Mouse (Mus musculus) G1E (cell line): ENCODE measurements around the gene Esrra.
A peak's percentile ranks its signal among the peaks of the same experiment; 100 is the strongest.

Experiments used
- CTCF ChIP-seq: IDR thresholded peaks from 2 replicates; pipeline ENCODE4 v1.5.1; 2012; ENCODE audit warnings: low read depth, low read length, inconsistent platforms, mixed read lengths
- POLR2AphosphoS5 ChIP-seq: IDR thresholded peaks from 2 replicates; pipeline ENCODE4 v1.6.1; 2012; ENCODE audit warnings: low read depth, low read length, inconsistent platforms; ENCODE audit not compliant: insufficient replicate concordance
- TAL1 ChIP-seq: conservative IDR thresholded peaks from 2 replicates; pipeline ENCODE4 v1.6.1; 2012; ENCODE audit warnings: low read depth, low read length, inconsistent platforms, mixed read lengths

DNA sequence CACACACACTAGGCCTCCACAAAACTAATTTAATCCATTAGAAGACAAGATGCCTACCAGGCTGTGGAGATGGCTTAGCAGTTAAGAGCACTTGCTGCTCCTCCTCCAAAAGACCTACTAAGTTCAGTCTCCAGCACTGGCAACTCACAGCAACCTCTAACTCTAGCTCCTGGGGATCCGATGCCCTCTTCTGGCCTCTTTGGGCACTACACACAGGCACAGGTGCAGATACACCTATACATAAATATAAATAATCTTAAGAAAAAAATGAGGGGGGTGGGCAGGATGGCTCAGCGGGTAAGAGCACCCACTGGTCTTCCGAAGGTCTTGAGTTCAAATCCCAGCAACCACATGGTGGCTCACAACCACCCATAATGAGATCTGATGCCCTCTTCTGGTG is 14.7 kb upstream of the Esrra start:
- TF ChIP-seq CTCF: 0 out of 2 replicates have a peak, but pooled peaks have one; percentile 22
- no peak for TF ChIP-seq POLR2AphosphoS5
- TF ChIP-seq TAL1: no peak
